Mouse (Mus musculus): Measurements from ENCODE around the gene Sp1. TPM values are rescaled to one million over a fixed set of nuclear protein-coding genes. Genes with fewer than 3 reads are reported as not detected.
A peak's percentile ranks its signal among the peaks of the same experiment; 100 is the strongest.

The Sp1 gene
- polyA plus RNA-seq, 1 experiment from 2014 or later: 16.8 TPM

DNA sequence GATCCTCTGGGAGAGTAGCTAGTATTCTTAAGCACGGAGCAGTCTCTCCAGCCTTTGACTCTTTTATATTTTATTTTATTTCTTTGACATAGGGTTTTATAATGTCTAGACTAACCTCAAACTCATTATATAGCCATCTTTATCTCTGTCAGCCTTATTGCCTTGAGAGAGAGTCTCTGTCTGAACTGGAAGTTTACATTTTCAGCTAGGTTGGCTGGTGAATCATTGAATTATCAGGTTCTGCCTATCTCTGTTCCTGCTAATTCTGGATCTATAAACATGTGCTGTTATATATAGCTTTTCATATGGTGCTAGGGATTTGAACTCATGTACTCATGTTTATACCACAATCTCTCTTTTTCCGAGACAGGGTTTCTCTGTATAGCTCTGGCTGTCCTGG lies 11.6 kb downstream of the Sp1 start:
- Histone ChIP-seq H3K4me2 (replicated peaks; ENCODE audit: low read depth, low read length) (no peak overlapping the region), H3K9me3 (ENCODE audit: control insufficient read depth, low read length) (no peaks in the 10 kb centered on the region), H3K9ac (ENCODE audit: low read depth, low read length) (no peak overlapping the region), H3K27me3 (ENCODE audit: control insufficient read depth, insufficient read depth, low read length) (no peaks in the 10 kb centered on the region), H3K36me3 (ENCODE audit: control insufficient read depth, insufficient read depth, low read length) (peaks cover 29% of the 10 kb centered on the region), H3K27ac (ENCODE audit: low read depth, low read length) (no peak overlapping the region), H3K4me3 (ENCODE audit: low read length) (no peak overlapping the region), H3K4me1 (ENCODE audit: control insufficient read depth, insufficient read depth, low read length) (no peaks in the 10 kb centered on the region)
- WGBS: 93% methylated on average over 2 of the region's 2 CpGs
- ATAC-seq (ENCODE audit: low FRiP score, low TSS enrichment): no peak

DNA sequence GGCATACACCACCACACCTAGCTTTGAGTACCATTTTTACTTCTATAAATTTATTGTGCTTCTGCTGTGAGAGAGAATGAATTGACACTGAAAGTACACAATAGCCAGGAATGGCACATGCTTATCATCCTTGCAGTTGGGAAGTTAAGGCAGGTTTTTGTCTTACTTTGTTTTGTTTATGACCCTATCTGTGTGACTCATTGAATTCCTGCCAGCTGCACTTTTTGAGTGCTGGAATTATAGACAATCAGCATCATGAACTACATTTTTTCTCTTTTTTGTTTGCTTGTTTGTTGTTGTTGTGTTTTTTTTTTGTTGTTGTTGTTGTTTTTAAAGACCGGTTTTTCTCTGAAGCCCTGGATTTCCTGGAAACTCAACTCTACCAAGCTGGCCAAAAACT lies 15.0 kb downstream of the Sp1 start:
- no peak overlapping the region for H3K4me3 ChIP-seq (ENCODE audit: low read length)
- no peaks in the 10 kb centered on the region for H3K9me3 ChIP-seq (ENCODE audit: control insufficient read depth, low read length)
- peaks cover 28% of the 10 kb centered on the region for H3K36me3 ChIP-seq (ENCODE audit: control insufficient read depth, insufficient read depth, low read length)
- no peaks in the 10 kb centered on the region for H3K27me3 ChIP-seq (ENCODE audit: control insufficient read depth, insufficient read depth, low read length)
- H3K9ac ChIP-seq (ENCODE audit: low read depth, low read length): no peak overlapping the region
- ATAC-seq (ENCODE audit: low FRiP score, low TSS enrichment): no peak
- H3K4me1 ChIP-seq (ENCODE audit: control insufficient read depth, insufficient read depth, low read length): no peaks in the 10 kb centered on the region
- WGBS: 69% methylated on average over 1 of the region's 1 CpGs
- H3K4me2 ChIP-seq (replicated peaks; ENCODE audit: low read depth, low read length): no peak overlapping the region
- peak overlapping the region; percentile 1; the same call in 1 of the 2 replicates for H3K27ac ChIP-seq (ENCODE audit: low read depth, low read length)

DNA sequence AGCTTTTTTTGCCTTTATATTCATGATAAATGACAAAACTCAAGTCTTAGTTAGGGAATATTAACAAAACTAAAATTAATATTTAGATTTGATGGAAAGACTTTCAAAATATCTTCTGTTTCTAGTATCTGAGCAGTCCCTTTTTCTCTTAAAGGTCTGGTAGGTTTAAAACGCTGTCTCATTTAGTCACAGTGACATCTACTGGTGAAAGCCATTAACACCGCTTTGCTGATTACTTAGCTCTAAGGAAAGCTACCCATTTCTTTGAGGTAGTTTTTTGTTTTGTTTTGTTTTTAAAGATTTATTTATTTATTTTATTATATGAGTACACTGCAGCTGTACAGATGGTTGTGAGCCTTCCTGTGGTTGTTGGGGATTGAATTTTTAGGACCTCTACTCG lies 15.5 kb downstream of the Sp1 start:
- Histone ChIP-seq H3K4me2 (replicated peaks; ENCODE audit: low read depth, low read length) (no peak overlapping the region), H3K4me3 (ENCODE audit: low read length) (no peak overlapping the region), H3K27me3 (ENCODE audit: control insufficient read depth, insufficient read depth, low read length) (no peaks in the 10 kb centered on the region), H3K36me3 (ENCODE audit: control insufficient read depth, insufficient read depth, low read length) (peaks cover 32% of the 10 kb centered on the region), H3K9me3 (ENCODE audit: control insufficient read depth, low read length) (no peaks in the 10 kb centered on the region), H3K9ac (ENCODE audit: low read depth, low read length) (no peak overlapping the region), H3K27ac (ENCODE audit: low read depth, low read length) (no peak overlapping the region), H3K4me1 (ENCODE audit: control insufficient read depth, insufficient read depth, low read length) (no peaks in the 10 kb centered on the region)
- no peak for ATAC-seq (ENCODE audit: low FRiP score, low TSS enrichment)
- WGBS: 57% methylated on average over 3 of the region's 3 CpGs

DNA sequence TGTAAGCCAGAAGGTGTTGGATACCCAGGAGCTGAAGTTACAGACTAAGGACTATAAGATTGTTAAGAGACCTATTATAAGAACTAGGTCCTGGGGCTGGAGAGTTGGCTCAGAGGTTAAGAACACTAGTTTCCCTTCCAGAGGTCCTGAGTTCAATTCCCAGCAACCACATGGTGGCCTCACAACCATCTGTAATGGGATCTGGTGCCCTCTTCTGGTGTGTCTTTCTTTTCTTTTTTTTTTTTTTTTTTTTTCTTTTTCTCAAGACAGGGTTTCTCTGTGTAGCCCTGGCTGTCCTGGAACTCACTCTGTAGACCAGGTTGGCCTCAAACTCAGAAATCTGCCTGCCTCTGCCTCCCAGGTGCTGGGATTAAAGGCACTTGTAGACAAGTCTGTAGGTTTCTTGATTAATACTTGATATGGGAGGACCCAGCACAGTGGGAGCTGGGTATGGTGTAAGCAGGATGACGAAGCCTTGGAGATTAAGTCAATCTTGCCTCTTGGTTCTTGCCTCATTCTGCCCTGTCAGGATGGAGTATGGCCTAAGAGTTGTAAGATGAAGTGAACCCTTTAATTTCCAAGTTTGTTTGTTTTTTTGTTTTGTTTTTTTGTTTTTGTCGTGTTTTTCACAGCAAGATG lies 17.8 kb downstream of the Sp1 start:
- Histone ChIP-seq H3K27me3 (ENCODE audit: control insufficient read depth, insufficient read depth, low read length) (no peaks in the 10 kb centered on the region), H3K4me3 (ENCODE audit: low read length) (no peak overlapping the region), H3K36me3 (ENCODE audit: control insufficient read depth, insufficient read depth, low read length) (peaks cover 48% of the 10 kb centered on the region), H3K9me3 (ENCODE audit: control insufficient read depth, low read length) (no peaks in the 10 kb centered on the region), H3K9ac (ENCODE audit: low read depth, low read length) (no peak overlapping the region), H3K4me2 (replicated peaks; ENCODE audit: low read depth, low read length) (no peak overlapping the region), H3K27ac (ENCODE audit: low read depth, low read length) (no peak overlapping the region), H3K4me1 (ENCODE audit: control insufficient read depth, insufficient read depth, low read length) (no peaks in the 10 kb centered on the region)
- WGBS: 93% methylated on average over 2 of the region's 2 CpGs
- no peak for ATAC-seq (ENCODE audit: low FRiP score, low TSS enrichment)

DNA sequence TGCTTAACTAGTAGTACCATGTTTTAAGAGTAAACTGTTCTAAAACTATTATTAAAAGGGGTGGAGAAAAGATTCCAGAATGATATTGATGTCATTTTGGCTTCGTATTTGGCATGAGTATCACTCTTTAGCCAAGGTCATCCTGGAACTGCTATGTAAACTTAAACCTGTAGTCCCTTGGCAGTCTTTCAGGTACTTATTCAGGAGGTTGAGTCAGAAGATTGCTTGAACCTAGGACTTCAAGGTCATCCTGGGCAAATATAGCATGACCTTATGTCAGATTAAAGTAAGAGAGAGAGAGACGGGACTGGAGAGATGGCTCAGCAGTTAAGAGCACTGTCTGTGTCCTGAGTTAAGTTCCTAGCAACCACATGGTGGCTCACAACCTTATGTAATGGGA lies 18.7 kb downstream of the Sp1 start:
- no peak overlapping the region for H3K4me2 ChIP-seq (replicated peaks; ENCODE audit: low read depth, low read length)

DNA sequence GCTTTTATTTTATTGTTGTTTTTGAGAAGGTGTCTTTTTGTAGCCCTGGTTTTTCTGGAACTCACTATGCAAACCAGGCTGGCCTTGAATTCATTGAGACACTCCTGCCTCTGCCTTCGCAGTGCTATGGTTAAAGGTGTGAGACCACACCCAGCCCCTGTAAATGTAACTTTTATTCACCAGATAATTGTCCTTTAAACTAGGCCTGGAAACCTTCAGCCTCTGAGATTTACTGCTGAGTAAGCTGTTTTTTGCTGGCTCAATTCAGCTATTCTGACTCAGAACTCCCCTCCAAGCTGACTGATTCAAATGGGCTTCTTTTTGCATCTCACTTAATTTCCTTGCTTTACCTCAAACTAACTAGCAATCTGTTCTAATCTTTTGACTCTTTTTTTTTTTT lies 21.0 kb downstream of the Sp1 start:
- no peaks in the 10 kb centered on the region for H3K4me1 ChIP-seq (ENCODE audit: control insufficient read depth, insufficient read depth, low read length)
- no peak overlapping the region for H3K27ac ChIP-seq (ENCODE audit: low read depth, low read length)
- no peak for ATAC-seq (ENCODE audit: low FRiP score, low TSS enrichment)
- no peak overlapping the region for H3K4me2 ChIP-seq (replicated peaks; ENCODE audit: low read depth, low read length)
- no peaks in the 10 kb centered on the region for H3K27me3 ChIP-seq (ENCODE audit: control insufficient read depth, insufficient read depth, low read length)
- H3K4me3 ChIP-seq (ENCODE audit: low read length): no peak overlapping the region
- 100% methylated on average over 1 of the region's 1 CpGs for WGBS
- peaks cover 74% of the 10 kb centered on the region for H3K36me3 ChIP-seq (ENCODE audit: control insufficient read depth, insufficient read depth, low read length)
- no peaks in the 10 kb centered on the region for H3K9me3 ChIP-seq (ENCODE audit: control insufficient read depth, low read length)
- H3K9ac ChIP-seq (ENCODE audit: low read depth, low read length): no peak overlapping the region

More for the DNA sequence above, 18.7 kb downstream of the Sp1 start:
- ATAC-seq (ENCODE audit: low FRiP score, low TSS enrichment): no peak
- H3K27me3 ChIP-seq (ENCODE audit: control insufficient read depth, insufficient read depth, low read length): no peaks in the 10 kb centered on the region
- H3K4me3 ChIP-seq (ENCODE audit: low read length): no peak overlapping the region
- H3K9ac ChIP-seq (ENCODE audit: low read depth, low read length): no peak overlapping the region
- H3K27ac ChIP-seq (ENCODE audit: low read depth, low read length): no peak overlapping the region
- 88% methylated on average over 2 of the region's 2 CpGs for WGBS
- no peaks in the 10 kb centered on the region for H3K9me3 ChIP-seq (ENCODE audit: control insufficient read depth, low read length)
- peaks cover 52% of the 10 kb centered on the region for H3K36me3 ChIP-seq (ENCODE audit: control insufficient read depth, insufficient read depth, low read length)
- H3K4me1 ChIP-seq (ENCODE audit: control insufficient read depth, insufficient read depth, low read length): no peaks in the 10 kb centered on the region

DNA sequence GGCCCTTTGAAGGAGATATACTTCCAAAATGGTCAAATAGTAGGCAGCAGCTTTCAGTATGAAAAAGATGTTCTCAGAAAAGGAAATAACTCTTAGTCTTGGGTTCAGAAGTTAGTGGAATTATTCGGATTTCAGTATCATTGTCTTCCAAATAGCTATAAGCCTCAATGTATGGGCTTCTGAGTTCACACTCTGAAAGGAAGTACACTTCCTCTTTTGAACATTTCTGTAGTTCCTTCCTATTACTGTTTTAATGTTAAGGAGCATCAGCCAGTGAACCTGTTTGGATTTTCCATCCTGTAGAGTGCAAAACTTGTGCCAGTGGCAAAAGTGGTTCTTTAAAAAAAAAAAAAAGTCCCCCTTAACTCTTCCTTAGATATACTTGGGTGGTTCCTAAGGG lies 26.1 kb downstream of the Sp1 start:
- no peaks in the 10 kb centered on the region for H3K4me1 ChIP-seq (ENCODE audit: control insufficient read depth, insufficient read depth, low read length)
- no peak overlapping the region for H3K9ac ChIP-seq (ENCODE audit: low read depth, low read length)
- H3K4me2 ChIP-seq (replicated peaks; ENCODE audit: low read depth, low read length): no peak overlapping the region
- peaks cover 79% of the 10 kb centered on the region for H3K36me3 ChIP-seq (ENCODE audit: control insufficient read depth, insufficient read depth, low read length)
- WGBS: 87% methylated on average over 1 of the region's 1 CpGs
- no peaks in the 10 kb centered on the region for H3K9me3 ChIP-seq (ENCODE audit: control insufficient read depth, low read length)
- ATAC-seq (ENCODE audit: low FRiP score, low TSS enrichment): no peak
- no peaks in the 10 kb centered on the region for H3K27me3 ChIP-seq (ENCODE audit: control insufficient read depth, insufficient read depth, low read length)
- no peak overlapping the region for H3K27ac ChIP-seq (ENCODE audit: low read depth, low read length)
- H3K4me3 ChIP-seq (ENCODE audit: low read length): no peak overlapping the region

DNA sequence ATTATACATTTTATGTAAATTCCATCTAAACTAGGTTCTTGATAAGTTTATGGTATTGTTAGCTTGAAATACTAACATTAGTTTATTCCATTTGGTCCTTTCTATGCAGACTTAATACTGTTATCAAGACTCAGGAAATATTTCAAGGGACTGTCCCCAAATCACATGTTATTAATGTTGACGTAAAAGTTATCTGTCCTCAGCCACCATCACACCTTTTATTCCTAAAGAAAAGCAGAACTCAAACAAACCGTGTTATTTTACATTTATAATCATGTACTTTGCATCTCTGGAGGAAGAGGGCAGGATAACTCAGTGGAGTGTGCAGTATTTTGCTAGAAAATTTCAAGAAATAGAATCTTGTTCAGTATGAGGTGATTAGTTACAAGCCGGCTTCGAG lies 27.2 kb downstream of the Sp1 start:
- H3K36me3 ChIP-seq (ENCODE audit: control insufficient read depth, insufficient read depth, low read length): peaks cover 72% of the 10 kb centered on the region
- WGBS: 98% methylated on average over 4 of the region's 4 CpGs
- no peak for ATAC-seq (ENCODE audit: low FRiP score, low TSS enrichment)
- H3K9me3 ChIP-seq (ENCODE audit: control insufficient read depth, low read length): no peaks in the 10 kb centered on the region
- no peak overlapping the region for H3K4me3 ChIP-seq (ENCODE audit: low read length)
- no peak overlapping the region for H3K27ac ChIP-seq (ENCODE audit: low read depth, low read length)
- H3K9ac ChIP-seq (ENCODE audit: low read depth, low read length): no peak overlapping the region
- H3K4me1 ChIP-seq (ENCODE audit: control insufficient read depth, insufficient read depth, low read length): no peaks in the 10 kb centered on the region
- H3K4me2 ChIP-seq (replicated peaks; ENCODE audit: low read depth, low read length): no peak overlapping the region
- H3K27me3 ChIP-seq (ENCODE audit: control insufficient read depth, insufficient read depth, low read length): no peaks in the 10 kb centered on the region

DNA sequence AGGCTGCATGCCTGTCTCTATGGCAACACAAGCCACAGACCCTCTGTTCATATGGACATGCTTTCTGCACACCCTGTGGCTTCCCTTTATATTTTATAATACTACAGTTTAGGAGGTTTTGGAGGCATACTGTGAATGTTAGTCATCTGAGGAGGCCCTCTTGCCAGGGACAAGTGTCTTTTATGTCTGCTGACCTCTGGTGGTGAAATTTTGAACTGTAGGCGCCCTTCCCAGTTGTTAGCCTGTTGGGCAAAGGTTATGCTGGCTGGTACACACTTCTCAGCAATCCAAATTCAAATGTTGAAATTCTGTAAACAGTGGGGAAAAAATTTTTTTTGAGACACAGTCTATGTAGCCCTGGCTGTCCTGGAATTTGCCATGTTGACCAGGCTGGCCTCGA lies 36.5 kb downstream of the Sp1 start:
- no peaks in the 10 kb centered on the region for H3K27me3 ChIP-seq (ENCODE audit: control insufficient read depth, insufficient read depth, low read length)
- ATAC-seq (ENCODE audit: low FRiP score, low TSS enrichment): no peak
- 50% methylated on average over 2 of the region's 2 CpGs for WGBS
- no peak overlapping the region for H3K4me2 ChIP-seq (replicated peaks; ENCODE audit: low read depth, low read length)
- H3K36me3 ChIP-seq (ENCODE audit: control insufficient read depth, insufficient read depth, low read length): peaks cover 4% of the 10 kb centered on the region; the same call in 1 of the 2 replicates
- H3K4me1 ChIP-seq (ENCODE audit: control insufficient read depth, insufficient read depth, low read length): no peaks in the 10 kb centered on the region
- H3K27ac ChIP-seq (ENCODE audit: low read depth, low read length): no peak overlapping the region
- H3K9ac ChIP-seq (ENCODE audit: low read depth, low read length): no peak overlapping the region
- no peak overlapping the region for H3K4me3 ChIP-seq (ENCODE audit: low read length)
- H3K9me3 ChIP-seq (ENCODE audit: control insufficient read depth, low read length): no peaks in the 10 kb centered on the region

Measured in kidney, embryonic 14.5 days (tissue).